Mouse (Mus musculus) induced T-regulatory cell, adult 2 months (primary cell): ENCODE measurements around the gene Olfr512.

Experiments used
- DNase-seq: peaks from one replicate; pipeline ENCODE4 v3.0.0-alpha.2; 2012; ENCODE audit warnings: low read depth

The Olfr512 gene

DNA sequence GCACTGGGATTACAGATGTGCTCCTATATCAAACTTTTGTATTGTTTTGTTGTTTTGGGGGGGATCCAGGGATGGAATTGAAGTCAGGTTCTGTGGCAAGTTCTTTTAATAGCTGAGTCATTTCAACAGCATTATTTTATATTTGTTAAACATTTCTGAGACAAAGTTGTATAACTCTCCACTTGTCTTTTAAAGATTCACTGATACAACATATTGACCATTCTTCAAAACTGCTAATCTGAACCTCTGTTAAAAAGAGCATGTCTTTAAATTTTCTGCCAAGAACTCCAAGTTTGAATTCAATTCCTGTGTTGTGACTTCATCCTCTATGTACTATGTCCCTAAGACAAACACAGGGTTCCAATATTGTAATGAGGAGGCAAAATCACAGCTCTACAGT lies at the start of gene Olfr512:
Olfr512 (plus strand) TSS at position 301 of the 400 bp plus-strand sequence.
- DNase-seq = no peak

DNA sequence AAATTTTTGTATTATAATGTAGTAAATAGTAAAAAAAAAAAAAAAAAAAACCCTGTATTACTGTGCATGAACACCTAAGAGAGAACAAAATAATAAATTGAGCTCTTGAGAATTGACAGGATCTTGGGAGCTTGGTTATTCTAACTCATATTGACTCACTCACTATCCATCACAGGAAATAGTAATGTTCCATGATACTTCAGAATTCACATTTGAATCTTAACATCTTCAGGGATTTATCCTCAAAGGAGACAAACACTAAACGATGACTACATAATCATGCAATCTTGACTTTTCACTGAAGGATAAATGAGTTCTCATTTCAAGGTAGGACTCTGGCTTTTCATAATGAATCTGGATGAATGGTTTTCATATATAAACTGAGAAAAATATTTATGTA lies 47.0 kb upstream of the Olfr512 start, which contains the start of gene Olfr510:
Olfr510 (plus strand) TSS at position 301 of the 400 bp plus-strand sequence.
- no peak for DNase-seq

DNA sequence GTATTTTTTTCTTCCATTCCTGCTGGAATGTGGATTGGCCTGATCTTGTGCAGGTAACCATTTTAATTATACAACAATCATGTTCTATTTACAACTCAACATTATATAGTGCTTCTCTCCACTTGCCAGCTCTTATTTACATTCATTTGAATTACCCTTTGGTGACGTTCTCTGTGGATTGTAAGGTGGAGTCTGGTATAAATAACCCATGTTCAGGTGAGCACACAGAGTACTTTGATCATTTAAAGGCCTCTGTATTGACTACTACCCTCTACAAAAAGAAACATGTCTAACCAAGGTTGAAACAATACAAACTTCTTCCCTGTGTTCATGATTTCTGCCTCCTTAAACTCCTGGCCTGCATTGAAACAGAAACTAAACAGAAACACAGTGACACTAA lies 42.1 kb upstream of the Olfr512 start:
- DNase-seq = no peak

DNA sequence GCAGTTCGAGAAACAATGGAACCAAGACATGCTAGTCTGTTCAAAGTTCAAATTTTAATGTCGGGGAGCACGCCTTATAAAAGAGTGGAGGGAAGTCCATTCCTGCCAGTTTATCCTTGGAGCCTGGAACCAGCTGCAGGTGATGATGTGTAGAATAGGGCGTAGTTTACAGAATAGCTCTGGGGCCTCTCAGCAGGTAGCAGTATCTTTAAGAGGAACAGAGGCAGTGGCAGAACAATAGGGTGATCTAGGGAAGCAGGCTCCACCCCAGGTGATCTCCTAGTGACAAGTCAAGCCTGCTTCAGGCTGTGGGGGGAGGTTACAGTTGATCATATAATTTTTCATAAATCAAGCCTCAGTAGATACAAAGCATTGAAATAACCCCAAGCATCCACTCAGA lies 34.2 kb upstream of the Olfr512 start:
- no peak for DNase-seq

DNA sequence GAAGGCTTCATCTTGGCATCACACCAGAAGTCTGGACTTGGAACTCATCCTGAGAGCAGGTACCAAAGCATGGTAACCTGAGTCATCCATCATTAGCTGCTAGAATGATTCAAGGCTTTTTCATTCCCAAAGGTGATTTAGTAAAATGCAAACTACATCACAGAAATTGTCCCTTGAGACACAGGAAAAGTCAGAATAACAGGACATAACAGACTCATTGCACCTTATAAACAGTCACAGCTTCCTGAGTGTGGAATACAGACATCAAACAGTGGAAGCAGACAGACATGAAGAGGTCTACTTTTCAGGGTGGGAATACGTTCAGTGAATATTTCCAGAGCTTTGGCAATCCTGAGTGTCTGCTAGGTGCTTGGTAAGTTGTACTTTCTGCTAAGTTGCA lies 37.6 kb downstream of the Olfr512 start, which contains the start of gene Olfr513:
Olfr513 (plus strand) TSS at position 301 of the 400 bp plus-strand sequence.
- no peak for DNase-seq

DNA sequence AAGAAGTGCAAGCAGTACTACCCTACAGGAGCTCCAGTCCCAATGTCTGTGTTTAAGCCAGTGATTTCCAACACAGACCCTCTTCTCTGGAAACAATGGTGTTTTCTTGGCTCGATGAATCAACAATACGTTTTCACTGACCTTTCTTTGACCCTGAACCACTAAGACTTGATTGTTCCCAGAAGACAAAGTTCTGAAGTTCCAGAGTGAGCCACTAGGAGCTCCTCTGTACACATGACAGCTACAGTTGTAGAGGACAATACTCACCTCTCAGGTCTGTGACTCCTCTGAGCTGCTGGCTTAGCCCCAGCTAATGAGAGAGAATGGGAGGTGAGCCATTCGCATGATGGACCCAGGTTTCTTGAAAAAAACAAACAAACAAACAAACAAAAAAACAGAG lies 47.3 kb downstream of the Olfr512 start:
- no peak for DNase-seq
